Mouse (Mus musculus) megakaryocyte-erythroid progenitor cell, adult 5-6 weeks (primary cell): Measurements from ENCODE around the gene Gm37240. TPM values are rescaled to one million over a fixed set of nuclear protein-coding genes. Genes with fewer than 3 reads are reported as not detected.

ENCODE experiments used
- ATAC-seq: replicated peaks from 2 replicates; pipeline ENCODE4 v1.8.0; 2016; ENCODE audit warnings: mild to moderate bottlenecking, inconsistent platforms; ENCODE audit not compliant: severe bottlenecking, poor library complexity, low FRiP score, low TSS enrichment
- total RNA-seq, 2 experiments: library from RNA; stranded (forward) in 1 of 2; stranded (reverse) in 1 of 2; fragments of 200-1000, 215-1000 nt in 1 of 2; fragments of >200 nt in 1 of 2; fragmentation: Nextera tagmentation in 1 of 2; gene quantifications; 2 replicates each; pipeline ENCODE4 v1.2.3; 2014 to 2017

Gene Gm37240
- total RNA-seq, 2 experiments from 2014 or later: not detected

GRCm38 (mm10) chr3:85271491-85271890, 615.8 kb downstream of the Gm37240 start:
- ATAC-seq: no peak

DNA sequence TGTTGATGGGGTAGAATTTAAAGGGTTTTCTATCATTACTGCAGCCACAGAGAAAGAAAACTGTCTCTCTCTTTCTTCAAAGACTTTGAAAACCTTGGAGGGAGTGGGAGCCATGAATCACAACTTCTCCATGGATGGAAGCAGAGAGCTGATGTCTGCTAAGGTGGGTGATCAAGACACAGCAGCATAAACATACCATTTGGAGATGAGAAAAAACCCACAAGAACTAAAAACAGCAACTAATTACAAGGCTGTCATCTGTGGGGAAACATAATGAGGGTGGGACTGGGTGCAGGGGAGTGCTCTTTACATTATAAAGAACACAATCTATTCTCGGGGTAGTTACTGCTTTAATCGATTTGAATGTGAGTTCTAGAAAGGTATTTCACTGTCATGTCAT, 622.4 kb downstream of the Gm37240 start:
- no peak for ATAC-seq

GRCm38 (mm10) chr3:85264546-85264945, 622.8 kb downstream of the Gm37240 start:
- no peak for ATAC-seq

DNA sequence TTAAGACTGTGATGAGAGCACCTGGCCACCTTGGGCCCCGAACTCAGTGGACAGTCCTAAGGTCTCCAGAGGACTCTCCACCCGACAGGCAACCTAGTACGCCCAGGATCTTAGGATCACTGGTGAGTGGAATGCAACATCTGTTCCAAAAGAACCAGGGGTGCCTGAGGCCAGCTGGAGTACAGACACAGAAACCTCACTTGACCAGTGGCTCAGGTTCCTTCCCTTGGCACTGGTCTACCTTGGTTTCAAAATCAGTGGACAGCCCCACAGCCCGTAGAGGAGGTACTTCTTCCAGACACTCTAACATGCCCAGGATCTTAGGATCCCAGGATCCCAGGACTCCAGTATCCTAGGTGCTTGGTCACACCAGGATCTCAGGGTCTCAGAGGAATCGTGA, 632.8 kb downstream of the Gm37240 start:
- ATAC-seq: no peak

- ATAC-seq: no peak
Observed at GRCm38 (mm10) chr3:85251631-85252030, 635.7 kb downstream of the Gm37240 start.

DNA sequence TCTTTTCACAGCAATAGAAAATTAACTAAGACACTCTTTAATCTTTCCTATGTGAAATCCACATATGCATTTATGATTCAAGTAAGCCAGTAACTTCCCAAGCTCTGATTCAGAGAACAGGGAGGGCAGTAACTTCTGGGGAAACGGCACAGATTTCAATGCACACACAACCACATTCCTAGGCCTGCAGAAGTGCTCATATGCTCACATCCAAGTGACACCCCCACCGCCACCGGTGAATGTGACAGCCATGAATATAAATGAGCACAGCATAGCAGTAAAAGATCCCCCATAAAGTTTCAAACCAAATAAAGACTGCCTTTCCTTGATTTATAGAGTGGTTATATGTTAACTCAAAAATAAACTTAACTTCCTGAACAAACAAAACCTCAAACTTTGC, 641.2 kb downstream of the Gm37240 start:
- ATAC-seq: no peak

- ATAC-seq: no peak
Observed at GRCm38 (mm10) chr3:85236546-85236945, 650.8 kb downstream of the Gm37240 start.

DNA sequence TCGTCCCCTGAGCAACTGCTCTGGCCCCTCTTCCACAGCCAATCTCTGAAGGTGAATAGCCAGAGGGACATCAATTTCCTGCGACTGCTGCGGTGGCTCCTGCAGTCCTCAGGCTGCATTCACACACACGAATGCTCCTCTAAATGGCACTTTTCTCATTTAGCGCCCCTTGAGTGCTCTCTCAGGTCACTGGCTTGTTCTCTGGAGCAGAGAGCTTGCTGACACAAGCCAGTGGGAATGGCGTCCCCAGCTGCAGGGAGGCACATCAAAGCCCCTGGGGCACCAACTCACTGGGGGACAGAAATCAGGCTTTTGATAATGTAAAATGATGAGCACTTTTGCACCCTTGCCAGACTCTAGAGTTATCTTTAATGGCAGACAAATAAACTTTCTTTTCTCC, 654.5 kb downstream of the Gm37240 start:
- ATAC-seq: no peak

DNA sequence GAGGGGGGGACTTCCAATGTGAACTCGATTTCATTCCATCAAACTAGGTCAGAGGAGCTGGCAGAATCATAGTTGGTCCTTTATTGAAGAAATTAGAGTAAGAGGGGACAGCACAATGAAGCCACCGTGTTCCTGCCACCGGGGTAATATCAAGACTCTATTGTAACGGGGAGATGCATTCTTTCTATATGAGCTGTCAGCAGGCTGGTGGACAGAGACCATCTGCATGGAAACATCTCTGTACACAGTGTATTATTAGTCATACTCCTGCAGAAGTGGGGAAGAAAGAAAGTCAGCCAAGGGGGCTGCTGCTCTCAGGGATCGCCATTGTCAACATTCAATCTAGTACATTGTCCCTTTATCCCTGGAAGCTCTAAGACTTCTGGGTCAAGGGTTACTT, 665.3 kb downstream of the Gm37240 start:
- no peak for ATAC-seq

GRCm38 (mm10) chr3:85214926-85215325, 672.4 kb downstream of the Gm37240 start:
- ATAC-seq: no peak

GRCm38 (mm10) chr3:85212751-85213350, 674.5 kb downstream of the Gm37240 start:
- no peak for ATAC-seq

- no peak for ATAC-seq
Observed at GRCm38 (mm10) chr3:85209887-85210844, 677.2 kb downstream of the Gm37240 start.

- ATAC-seq: no peak
Observed at GRCm38 (mm10) chr3:85206475-85206874, 680.8 kb downstream of the Gm37240 start.

- ATAC-seq: no peak
Observed at GRCm38 (mm10) chr3:85205911-85206310, 681.4 kb downstream of the Gm37240 start.

DNA sequence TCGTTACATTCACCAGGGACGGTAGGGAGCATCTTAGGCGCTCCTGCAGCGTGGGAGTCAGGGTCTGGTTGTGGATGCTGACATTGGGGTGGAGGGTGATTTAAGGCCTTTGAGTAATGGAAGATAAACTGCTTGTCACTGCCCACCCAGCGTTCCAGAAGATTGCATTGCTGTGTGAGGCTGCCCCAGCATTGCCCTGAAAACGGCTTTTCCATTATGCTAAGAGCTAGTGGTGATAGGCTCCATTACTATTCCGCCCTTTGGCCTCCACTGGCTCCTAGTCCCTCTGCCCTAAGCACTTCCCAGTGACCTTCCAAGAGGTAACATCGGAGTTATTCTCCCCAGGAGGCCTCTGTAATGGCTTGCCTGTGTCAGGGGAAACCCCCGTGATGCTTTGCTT, 683.7 kb downstream of the Gm37240 start:
- ATAC-seq: no peak

- ATAC-seq: peak; percentile 54
Observed at GRCm38 (mm10) chr3:85202726-85203125, 684.6 kb downstream of the Gm37240 start.

GRCm38 (mm10) chr3:85201785-85202184, 685.5 kb downstream of the Gm37240 start:
- ATAC-seq: no peak

- ATAC-seq: no peak
Observed at GRCm38 (mm10) chr3:85198496-85198895, 688.8 kb downstream of the Gm37240 start.

- ATAC-seq: no peak
Observed at GRCm38 (mm10) chr3:85197148-85197547, 690.2 kb downstream of the Gm37240 start.

GRCm38 (mm10) chr3:85196591-85196990, 690.7 kb downstream of the Gm37240 start:
- ATAC-seq: no peak

DNA sequence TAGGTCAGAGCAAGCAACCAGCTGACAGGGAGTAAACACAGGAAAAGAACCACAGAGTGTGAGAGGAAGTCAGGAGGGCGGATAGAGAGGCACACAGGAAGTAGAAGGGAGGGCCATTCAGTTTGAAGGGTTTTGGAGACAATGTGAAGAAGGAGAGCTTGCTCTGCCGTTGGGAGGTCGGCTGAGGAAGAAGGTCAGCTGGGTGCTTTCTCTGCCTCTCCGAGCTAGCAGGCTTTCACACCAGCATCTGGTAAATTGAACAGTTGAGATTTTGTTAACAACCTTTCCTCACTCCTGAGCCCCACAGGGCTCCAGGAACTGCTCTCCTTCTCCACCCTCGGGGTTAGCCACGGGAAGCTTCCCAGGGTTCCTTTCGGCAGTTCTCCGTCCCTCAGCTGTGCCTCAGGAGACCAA, 692.2 kb downstream of the Gm37240 start:
- peak; percentile 89 for ATAC-seq
